Mouse (Mus musculus) urinary bladder, postnatal 4 days (tissue): ENCODE measurements at regions not wholly inside any gene's neighbourhood (a gene's known extent, or its start where the extent isn't known, plus 50 kb on each side); places are given as distances from the start of the nearest gene placed in this dataset.

Experiments used
- DNase-seq, 2 experiments: peaks; one replicate each; pipeline ENCODE4 v3.0.0; 2021 to 2022; ENCODE audit warnings: low spot score in 2 of 2

GRCm38 (mm10) chr7:125259016-125259415 is 185.5 kb upstream of the Kdm8 start:
- no peak for DNase-seq

GRCm38 (mm10) chr7:125262133-125262532 is 182.3 kb upstream of the Kdm8 start:
- no peak for DNase-seq

GRCm38 (mm10) chr7:125262672-125263365 is 181.7 kb upstream of the Kdm8 start:
- no peak for DNase-seq

GRCm38 (mm10) chr7:125263756-125264155 is 180.7 kb upstream of the Kdm8 start:
- DNase-seq = no peak

- no peak for DNase-seq
These were observed 173.8 kb upstream of the Kdm8 start for GRCm38 (mm10) chr7:125270711-125271110.

- no peak for DNase-seq
These were observed 173.1 kb upstream of the Kdm8 start for GRCm38 (mm10) chr7:125271356-125271755.

GRCm38 (mm10) chr7:125281371-125281770 is 163.1 kb upstream of the Kdm8 start:
- DNase-seq = no peak

- no peak for DNase-seq
These were observed 149.2 kb upstream of the Kdm8 start for GRCm38 (mm10) chr7:125295226-125295625.

GRCm38 (mm10) chr7:125308433-125308832 is 136.0 kb upstream of the Kdm8 start:
- DNase-seq = no peak

GRCm38 (mm10) chr7:125310971-125311370 is 133.5 kb upstream of the Kdm8 start:
- DNase-seq = no peak

GRCm38 (mm10) chr7:125313604-125314003 is 130.9 kb upstream of the Kdm8 start:
- no peak for DNase-seq

- no peak for DNase-seq
These were observed 109.7 kb upstream of the Kdm8 start for GRCm38 (mm10) chr7:125334769-125335168.

- DNase-seq = no peak
These were observed 108.8 kb upstream of the Kdm8 start for GRCm38 (mm10) chr7:125335586-125336165.

- DNase-seq = no peak
These were observed 107.7 kb upstream of the Kdm8 start for GRCm38 (mm10) chr7:125336826-125337225.

GRCm38 (mm10) chr7:125338177-125338751 is 106.2 kb upstream of the Kdm8 start:
- no peak for DNase-seq

- DNase-seq = no peak
These were observed 104.1 kb upstream of the Kdm8 start for GRCm38 (mm10) chr7:125340326-125340905.

- DNase-seq = no peak
These were observed 94.9 kb upstream of the Kdm8 start for GRCm38 (mm10) chr7:125349606-125350005.

- DNase-seq = no peak
These were observed 90.3 kb upstream of the Kdm8 start for GRCm38 (mm10) chr7:125354211-125354610.

GRCm38 (mm10) chr7:125354956-125355355 is 89.5 kb upstream of the Kdm8 start:
- DNase-seq = no peak

- DNase-seq = no peak
These were observed 86.5 kb upstream of the Kdm8 start for GRCm38 (mm10) chr7:125358016-125358415.

GRCm38 (mm10) chr7:125383021-125383420 is 61.5 kb upstream of the Kdm8 start:
- no peak for DNase-seq

GRCm38 (mm10) chr7:125384171-125384570 is 60.3 kb upstream of the Kdm8 start:
- DNase-seq = no peak

- DNase-seq = peak in 1 of 2 experiments; percentile 22
These were observed 51.9 kb upstream of the Kdm8 start for GRCm38 (mm10) chr7:125392536-125392935.
